Mouse (Mus musculus) urinary bladder, postnatal 25 days (tissue): ENCODE measurements around the gene Pola2.
A peak's percentile ranks its signal among the peaks of the same experiment; 100 is the strongest.

Experiments used
- DNase-seq: peaks from one replicate; pipeline ENCODE4 v3.0.0; 2022; ENCODE audit warnings: low spot score

The Pola2 gene

DNA sequence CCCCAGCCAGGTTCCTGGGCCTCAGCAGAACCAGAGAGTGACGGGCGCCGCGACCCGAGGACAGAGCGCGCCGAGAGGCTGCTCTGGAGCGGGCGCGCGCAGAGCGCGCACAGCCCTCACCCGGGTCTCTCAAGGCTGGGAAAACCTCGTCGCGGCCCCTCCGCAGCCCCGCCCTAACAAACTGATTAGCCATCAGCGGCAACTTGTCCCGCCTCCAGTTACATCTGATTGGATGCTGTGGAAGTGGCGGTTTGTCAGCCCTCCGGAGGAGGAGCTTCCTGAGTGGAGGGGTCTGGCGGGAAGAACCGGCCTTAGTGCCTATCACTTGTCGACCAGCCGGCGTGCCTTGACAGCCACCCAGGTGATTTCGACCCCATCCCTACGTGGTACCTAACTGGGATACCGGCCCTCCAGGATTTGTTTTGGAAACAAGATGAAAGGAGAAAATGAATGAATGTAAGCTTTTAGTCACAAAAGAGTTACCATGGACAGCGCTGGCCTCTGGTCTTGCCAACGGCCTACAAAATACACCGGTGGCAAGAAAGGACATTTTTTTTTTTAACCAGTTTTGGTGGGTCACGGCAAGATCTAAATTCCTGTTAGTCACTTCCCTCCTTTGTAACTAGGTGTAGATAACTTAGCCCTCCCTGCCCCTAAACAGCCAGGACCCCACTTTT lies 69.9 kb downstream of the Pola2 start, which contains the start of gene Tigd3:
TSS of gene Tigd3 (minus strand) at position 148 of the 677 bp plus-strand sequence.
- peak; percentile 85 for DNase-seq

DNA sequence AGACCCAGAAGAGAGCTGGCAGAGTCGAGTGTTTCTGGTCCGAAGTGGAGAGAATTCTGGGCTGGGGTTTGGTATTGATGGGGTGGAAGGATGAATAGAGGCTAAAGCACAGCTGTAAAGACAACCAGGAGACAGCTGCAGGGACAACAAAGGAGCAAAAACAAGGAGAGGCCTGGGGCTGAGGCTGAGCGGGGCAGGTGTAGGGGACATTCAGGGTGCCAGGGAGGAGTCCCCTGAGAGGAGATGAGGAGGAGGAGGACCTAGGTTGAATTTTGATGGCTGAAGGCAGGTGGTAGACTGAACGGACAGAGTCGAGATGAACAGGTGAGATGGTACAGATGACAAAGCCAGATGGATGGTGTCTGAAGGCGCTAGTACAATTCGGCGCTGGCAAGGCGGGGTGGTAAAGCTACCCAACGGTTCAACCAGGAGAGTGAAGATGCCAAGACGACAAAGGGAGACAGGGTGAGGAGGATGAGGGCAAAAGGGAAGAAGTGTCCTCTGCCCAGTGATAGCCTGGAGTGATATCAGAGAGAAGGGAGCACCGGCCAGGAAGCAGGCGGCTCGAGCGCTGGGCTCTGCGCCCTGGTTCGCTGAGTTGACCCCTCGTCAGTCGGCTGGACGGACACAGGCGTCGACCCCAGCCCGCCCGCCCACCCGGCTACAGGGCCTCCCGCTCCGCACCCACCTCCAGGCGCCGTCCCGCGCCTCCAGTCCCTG lies 70.6 kb downstream of the Pola2 start:
- DNase-seq: no peak

DNA sequence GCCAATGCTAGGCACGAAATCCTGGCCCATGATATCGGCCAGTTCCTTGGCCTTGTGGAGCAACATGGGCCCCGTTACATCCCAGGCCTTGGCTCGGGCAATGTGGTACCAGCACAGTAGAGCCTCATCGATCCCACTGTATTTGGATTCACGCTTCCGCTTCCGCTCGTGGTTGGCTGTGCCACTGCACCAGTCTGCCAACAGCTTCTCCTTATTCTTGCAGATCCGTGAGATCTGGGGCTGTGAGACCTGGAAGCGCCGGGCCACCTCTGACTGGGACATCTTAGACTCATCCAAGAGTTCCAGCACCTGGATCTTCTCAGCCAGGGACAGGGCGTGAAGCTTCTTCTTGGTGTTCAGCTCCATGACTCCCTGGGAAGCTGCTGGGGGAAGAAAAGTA lies 71.3 kb downstream of the Pola2 start:
- DNase-seq: no peak

DNA sequence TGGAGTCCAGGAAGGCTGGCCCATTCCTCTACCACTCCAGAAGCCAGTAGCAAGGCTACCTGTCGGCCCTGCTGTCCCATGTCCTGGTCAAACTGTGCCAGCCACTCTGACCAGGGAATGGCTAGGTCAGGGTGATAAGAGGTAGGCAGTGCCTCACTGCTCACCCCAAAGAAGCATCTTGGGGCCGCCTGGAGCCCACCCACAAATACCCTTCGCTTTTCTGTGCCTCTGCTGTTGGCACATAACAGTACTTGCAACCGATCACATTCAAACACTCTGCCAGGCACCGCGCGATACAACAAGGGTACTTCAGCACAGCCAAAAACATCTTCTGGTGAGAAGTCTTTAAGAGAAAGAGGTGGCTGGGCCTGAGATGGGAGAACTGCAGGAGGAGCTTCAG lies 71.7 kb downstream of the Pola2 start:
- DNase-seq: no peak

DNA sequence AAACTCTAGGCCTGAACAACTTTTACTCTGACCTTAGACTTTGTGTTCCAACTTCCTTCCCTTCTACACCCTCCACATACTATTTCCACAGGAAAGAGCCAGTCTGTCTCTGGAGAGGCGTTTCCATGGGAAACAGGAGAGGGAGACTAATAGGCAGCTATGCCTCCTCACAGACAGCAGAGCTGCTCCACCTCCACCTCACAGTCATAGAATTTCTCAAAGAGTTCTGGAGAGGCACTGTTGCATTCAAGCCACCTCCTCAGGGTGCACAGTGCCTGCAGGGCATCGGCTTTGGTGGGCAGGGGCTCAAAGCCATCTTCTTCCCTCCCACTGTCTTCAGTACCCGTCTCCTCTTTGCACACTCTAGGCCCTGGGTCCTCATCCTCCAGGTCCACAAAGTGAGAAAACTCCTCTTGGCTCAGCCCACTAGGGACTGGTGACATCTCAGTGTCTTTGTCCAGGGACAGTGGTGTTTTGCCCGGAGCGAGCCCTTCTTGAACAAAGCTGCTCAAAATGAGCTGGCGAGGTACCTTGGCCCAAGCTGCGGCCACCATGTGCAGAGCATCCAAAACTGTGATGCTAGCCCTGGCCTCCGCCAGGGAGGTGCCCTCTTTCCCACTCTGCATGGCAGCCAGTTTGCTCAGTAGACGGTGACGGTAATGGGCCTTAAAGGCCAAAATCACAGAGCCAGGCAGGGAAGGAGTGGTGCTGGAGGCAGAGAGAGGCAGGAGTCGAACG lies 72.3 kb downstream of the Pola2 start:
- DNase-seq: no peak
